Mouse (Mus musculus): ENCODE measurements around the gene Gdf3.
"Not testable (repeated sequence)": the region's sequence is repeated elsewhere in the genome, so short reads cannot be mapped to it uniquely, and the experiment has no call there.

Gene Gdf3

GRCm38 (mm10) chr6:122609771-122610170 is at the start of gene Gdf3:
Gene Gdf3, minus strand, starts transcription at chr6:122610087.
- no peak for DNase-seq (ENCODE audit: low spot score in 2 of 2)

- no peak for DNase-seq (ENCODE audit: low spot score in 2 of 2)
These were observed 49.7 kb upstream of the Gdf3 start for GRCm38 (mm10) chr6:122659567-122659966.

DNA sequence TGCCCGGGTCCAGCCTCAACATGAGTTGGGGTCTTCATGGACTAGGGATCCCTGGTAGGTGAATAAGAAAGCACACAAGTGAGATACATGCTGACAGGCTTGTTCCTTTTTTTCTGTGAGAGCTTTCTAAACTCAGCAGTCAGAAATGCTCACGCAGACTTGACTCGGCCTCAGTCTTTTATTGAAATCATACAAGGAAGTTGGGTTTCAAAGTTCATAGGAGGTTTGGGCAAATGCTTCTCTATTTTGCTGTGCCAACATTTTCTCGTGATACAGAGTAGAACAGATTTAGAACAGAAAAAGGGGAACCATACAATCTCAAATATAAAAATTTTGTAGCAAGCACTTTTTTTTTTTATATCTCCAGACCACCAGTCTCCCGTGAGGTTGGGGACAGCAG is 47.7 kb upstream of the Gdf3 start:
- DNase-seq (ENCODE audit: low spot score in 2 of 2) = peak in 1 of 2 experiments; percentile 30

- peak; percentile 27 to 53 for DNase-seq (ENCODE audit: low spot score in 2 of 2)
These were observed 44.4 kb upstream of the Gdf3 start for GRCm38 (mm10) chr6:122654301-122654700.

- no peak for DNase-seq (ENCODE audit: low spot score in 2 of 2)
These were observed 40.6 kb upstream of the Gdf3 start for GRCm38 (mm10) chr6:122650398-122650980.

- DNase-seq (ENCODE audit: low spot score in 2 of 2) = no peak
These were observed 40.0 kb upstream of the Gdf3 start for GRCm38 (mm10) chr6:122649903-122650302.

GRCm38 (mm10) chr6:122644196-122644595 is 34.3 kb upstream of the Gdf3 start:
- DNase-seq (ENCODE audit: low spot score in 2 of 2) = not testable (repeated sequence)

GRCm38 (mm10) chr6:122637566-122637965 is 27.7 kb upstream of the Gdf3 start:
- not testable (repeated sequence) for DNase-seq (ENCODE audit: low spot score in 2 of 2)

DNA sequence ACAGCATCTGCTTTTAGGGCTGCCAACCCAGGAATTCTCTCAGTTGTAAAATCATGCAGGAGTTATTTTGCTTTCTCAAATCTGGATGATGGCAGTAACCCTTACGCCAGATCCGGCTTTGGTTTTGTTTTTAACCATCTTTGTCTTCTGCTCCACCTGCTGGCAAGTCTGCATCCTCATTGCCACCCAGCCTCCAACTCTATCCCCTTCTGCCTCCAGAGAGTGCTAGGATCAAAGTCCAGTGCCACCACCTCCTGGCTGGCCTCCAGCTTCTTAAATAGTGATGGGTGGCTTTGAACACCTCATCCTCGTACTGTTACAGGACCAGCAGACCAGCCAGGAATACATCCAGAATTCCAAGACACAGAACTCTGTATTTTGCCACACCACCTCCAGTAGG is 26.8 kb upstream of the Gdf3 start:
- no peak for DNase-seq (ENCODE audit: low spot score in 2 of 2)

DNA sequence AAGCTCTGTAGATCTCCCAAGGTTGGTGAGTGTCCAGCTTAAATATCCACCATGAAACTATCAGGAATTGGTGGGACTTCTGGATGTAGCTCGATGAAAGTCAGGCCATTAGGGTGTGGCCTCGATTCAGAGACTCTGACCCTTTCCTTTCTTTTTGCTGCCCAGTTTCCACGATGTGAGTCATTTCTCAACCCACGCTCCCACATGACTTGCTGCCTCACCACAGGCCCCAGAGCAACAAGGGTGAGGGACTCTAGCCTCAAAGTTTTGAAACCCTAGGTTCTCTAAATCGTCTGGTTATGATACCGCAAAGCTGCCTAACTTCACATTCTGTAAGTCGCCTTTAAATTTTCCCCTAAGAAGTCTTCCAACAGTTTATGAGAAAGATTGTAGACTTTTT is 25.4 kb upstream of the Gdf3 start:
- DNase-seq (ENCODE audit: low spot score in 2 of 2) = peak in 1 of 2 experiments; percentile 26

DNA sequence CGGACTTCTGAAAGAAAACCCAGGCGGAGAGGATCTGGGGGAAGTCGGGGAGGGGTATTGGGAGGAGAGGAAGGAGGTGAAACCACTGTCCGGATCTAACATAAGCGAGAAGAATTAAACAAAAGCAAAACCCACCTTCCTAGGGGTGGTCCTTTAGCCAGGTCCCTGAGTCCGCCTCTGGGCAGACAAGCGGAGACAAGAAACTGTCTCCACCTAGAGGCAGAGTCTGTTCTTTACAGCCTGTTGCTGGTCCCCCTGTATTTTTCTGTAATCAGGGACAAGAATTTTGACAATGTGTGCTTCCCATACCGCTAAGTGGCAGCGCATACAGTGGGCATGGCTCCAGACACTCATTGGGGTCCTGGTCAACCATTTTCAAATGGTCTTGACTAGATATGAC is 23.5 kb upstream of the Gdf3 start:
- peak; percentile 15 to 18 for DNase-seq (ENCODE audit: low spot score in 2 of 2)

- no peak for DNase-seq (ENCODE audit: low spot score in 2 of 2)
These were observed 17.7 kb upstream of the Gdf3 start for GRCm38 (mm10) chr6:122627469-122628108.

- DNase-seq (ENCODE audit: low spot score in 2 of 2) = no peak
These were observed 16.2 kb upstream of the Gdf3 start, which contains the start of gene Dppa3 for GRCm38 (mm10) chr6:122626110-122626509. Gene Dppa3, plus strand, starts transcription at chr6:122626410.

DNA sequence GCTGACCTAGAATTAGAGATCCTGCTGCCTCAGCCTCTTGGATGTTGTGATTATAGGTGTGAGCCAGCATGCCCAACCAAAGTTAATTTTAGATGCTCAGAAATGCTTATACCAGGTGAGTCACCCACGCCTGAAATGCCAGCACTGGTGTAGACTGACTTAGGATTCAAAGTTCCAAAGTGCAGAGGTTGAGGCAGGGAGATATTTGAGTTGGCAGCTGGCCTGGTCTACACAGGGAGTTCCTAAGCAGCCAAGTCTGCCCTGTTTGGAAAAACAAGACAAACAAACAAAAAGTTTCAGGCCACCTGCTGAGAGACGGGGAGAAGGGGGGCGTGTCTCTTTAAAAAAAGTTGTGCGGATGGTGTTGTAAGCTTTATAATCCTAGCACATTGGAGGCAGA is 15.3 kb upstream of the Gdf3 start:
- no peak for DNase-seq (ENCODE audit: low spot score in 2 of 2)

- no peak for DNase-seq (ENCODE audit: low spot score in 2 of 2)
These were observed 14.6 kb upstream of the Gdf3 start for GRCm38 (mm10) chr6:122624480-122624879.

DNA sequence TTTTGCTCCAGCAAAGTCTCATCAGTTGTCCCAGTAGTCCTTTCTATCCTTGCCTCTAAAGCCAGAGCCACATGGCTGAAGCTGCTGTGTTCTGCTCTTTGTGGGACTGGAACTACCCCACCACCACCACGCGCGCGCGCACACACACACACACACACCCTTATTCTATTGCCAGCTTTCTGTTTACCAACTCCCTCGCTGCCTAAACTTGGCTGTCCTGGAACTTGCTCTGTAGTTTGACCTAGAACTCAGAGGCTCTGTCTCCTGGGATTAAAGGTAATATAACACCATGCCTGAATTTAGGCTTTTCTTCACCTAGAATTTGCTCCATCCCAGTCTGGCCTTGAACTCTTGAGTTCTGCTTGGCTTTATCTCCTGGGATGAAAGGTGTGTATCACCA is 11.2 kb upstream of the Gdf3 start:
- DNase-seq (ENCODE audit: low spot score in 2 of 2) = no peak

- no peak for DNase-seq (ENCODE audit: low spot score in 2 of 2)
These were observed 6.1 kb upstream of the Gdf3 start for GRCm38 (mm10) chr6:122616022-122616421.

- DNase-seq (ENCODE audit: low spot score in 2 of 2) = peak in 1 of 2 experiments; percentile 39
These were observed 4.2 kb upstream of the Gdf3 start for GRCm38 (mm10) chr6:122614047-122614446.

DNA sequence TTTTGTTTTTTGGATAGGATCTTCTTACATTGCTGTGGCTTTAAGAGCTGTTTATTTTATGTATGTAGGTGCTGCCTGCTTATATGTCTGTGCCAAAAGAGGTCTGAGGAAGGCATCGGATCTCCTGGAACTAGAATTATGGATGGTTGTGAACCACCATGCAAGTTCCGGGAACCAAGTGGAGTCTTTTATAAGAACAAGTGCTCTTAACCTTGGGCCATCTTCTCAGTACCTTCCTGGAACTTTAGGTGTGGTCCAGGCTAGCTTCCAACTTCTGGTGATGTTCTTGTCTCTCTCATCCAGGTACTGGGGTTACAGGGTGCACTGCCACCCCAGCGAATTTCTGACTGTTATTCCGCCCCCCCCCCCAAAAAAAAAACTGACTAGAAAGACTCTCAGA is 2.5 kb upstream of the Gdf3 start:
- DNase-seq (ENCODE audit: low spot score in 2 of 2) = no peak

- no peak for DNase-seq (ENCODE audit: low spot score in 2 of 2)
These were observed 534 bp downstream of the Gdf3 start for GRCm38 (mm10) chr6:122609377-122609728.

DNA sequence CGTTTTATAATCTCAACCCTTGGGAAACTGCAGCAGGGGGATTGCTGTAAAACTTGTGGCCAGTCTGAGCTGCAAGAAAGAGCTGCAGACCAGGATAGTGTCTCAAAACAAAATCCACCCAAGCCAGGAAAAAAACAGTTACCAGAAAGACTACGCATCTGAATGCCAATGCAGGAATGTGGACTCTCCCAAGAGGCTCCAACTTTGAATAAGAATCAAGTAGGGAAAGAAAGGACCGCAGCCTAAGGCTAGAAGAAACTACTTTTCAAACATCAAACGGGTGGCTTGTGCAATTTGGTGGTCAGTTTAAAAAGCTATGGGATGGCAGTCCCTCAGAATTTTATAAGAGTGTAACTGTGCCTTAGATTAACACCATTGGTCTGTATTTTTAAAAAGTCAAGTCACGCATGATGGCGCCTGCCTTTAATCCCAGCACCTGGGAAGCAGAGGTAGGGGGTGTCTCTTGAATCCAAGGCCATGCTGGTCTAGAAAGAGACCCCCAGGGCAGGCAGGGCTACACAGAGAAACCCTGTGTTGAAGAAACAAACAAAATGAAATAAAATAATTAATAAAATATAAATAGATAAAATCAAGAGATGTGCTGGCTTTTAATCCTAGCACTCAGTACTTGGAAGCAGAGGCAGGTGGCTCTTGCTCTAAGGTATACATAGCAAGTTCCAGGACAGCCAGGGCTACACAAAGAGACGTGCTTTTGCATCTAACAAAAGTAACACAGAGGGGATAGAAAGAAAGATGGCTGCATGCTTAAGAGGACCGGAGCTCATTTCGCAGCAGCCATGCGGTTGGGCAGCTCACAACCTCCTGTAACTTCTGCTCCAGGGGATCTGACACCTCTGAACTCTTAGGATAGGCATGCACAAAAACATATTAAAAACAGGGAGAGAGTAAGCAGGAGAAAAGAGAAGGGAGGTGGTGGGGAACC is 1.2 kb downstream of the Gdf3 start:
- DNase-seq (ENCODE audit: low spot score in 2 of 2) = no peak

DNA sequence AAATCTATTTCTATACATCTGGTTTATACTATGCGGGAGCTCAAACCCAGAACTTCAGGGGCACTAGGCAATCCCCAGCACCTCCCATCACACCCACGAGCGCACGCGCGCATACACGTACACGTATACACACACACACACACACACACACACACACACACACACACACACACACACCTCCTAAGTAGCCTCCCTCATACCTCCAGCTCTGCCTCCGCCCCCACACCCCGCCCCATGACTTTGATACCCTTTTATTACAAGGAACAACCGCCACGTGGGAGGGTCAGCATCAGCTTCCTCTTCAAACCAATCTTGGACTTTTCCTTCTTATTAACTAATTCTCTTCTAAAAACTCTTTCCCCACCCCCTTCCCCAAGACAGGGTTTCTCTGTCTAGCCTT is 2.2 kb downstream of the Gdf3 start:
- no peak for DNase-seq (ENCODE audit: low spot score in 2 of 2)

DNA sequence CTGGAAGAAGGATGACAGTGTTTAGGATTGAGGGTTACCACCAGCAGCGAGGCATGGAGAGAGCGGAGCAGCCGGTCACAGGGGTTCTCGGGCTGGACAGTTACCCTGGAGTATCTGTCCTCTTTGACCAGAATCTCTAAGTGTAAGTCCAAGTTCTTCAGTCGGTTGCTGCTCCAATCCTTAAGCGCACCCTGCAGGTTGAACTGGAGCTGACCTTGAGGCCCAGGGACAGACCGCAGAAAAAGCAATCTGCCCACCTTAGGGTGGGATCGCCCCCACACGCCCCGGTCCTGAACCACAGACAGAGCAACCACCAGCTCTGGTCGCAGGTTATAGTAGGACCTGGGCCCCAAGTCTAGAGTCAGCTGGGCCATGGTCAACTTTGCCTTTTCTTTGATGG is 3.2 kb downstream of the Gdf3 start:
- DNase-seq (ENCODE audit: low spot score in 2 of 2) = no peak

All from spleen, postnatal 36 days (tissue).